Mouse (Mus musculus): ENCODE measurements at regions not wholly inside any gene's neighbourhood (a gene's known extent, or its start where the extent isn't known, plus 50 kb on each side); places are given as distances from the start of the nearest gene placed in this dataset.

- no peak overlapping the region for H3K4me2 ChIP-seq (ENCODE audit: low read depth, low read length)
- no peak for ATAC-seq
- no peak overlapping the region for H3K4me3 ChIP-seq (ENCODE audit: low read depth, low read length)
- no peaks in the 10 kb centered on the region for H3K36me3 ChIP-seq (replicated peaks; ENCODE audit: insufficient read depth, low read length)
- 69% methylated on average over 1 of the region's 1 CpGs for WGBS (ENCODE audit: insufficient replicate concordance)
- H3K27ac ChIP-seq (ENCODE audit: low read depth) = no peak overlapping the region
- H3K27me3 ChIP-seq (ENCODE audit: insufficient read depth, low read length) = no peaks in the 10 kb centered on the region
- TF ChIP-seq CTCF (IDR thresholded peaks at IDR 0.05; ENCODE audit: low read depth) = peak; percentile 44
- no peak for TF ChIP-seq EP300 (IDR thresholded peaks at IDR 0.05; ENCODE audit: low read depth)
- DNase-seq = no peak
- no peaks in the 10 kb centered on the region for H3K9me3 ChIP-seq (ENCODE audit: low read length)
- no peak overlapping the region for H3K9ac ChIP-seq (replicated peaks)
- H3K4me1 ChIP-seq (ENCODE audit: insufficient read depth) = no peaks in the 10 kb centered on the region
Observed at GRCm38 (mm10) chr15:13859193-13859592, 685.7 kb upstream of the Cdh6 start.

DNA sequence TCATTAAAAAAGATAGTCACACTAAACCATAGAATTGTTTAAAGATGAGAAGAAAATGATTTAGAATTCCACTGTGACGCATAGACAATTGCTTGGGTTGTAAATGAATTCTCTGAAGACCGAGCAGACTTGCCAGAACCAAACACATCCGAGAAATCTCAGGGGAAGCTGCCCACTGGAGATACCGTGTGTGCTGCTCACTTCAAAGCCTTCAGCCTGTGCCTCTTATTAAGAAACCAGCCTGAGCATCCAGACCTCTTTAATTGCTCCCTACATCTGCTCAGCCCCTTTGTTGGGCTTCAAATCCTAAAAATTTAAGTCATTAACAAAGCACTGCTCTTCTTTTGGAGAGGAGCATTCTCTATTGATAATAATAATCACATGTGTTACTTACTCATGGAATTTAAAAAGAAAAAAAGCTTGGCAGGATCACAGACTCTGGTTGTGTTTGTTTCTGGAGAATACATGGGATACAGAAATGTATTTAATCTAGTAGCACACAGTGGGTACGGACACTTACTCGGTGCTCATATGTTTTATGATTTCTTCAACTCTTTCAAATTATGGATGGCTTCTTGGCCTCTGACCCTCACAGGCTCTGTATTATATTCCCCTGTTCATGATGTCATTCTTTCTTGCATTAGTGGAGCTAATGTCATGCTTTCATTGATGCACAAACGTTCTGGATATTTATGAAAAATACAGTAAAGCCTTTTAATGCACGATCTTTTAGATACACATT is 680.8 kb upstream of the Cdh6 start:
- H3K4me3 ChIP-seq (ENCODE audit: low read depth, low read length) = no peak overlapping the region
- H3K36me3 ChIP-seq (replicated peaks; ENCODE audit: insufficient read depth, low read length) = no peaks in the 10 kb centered on the region
- DNase-seq (no peak), ATAC-seq (no peak)
- H3K9me3 ChIP-seq (ENCODE audit: low read length) = no peaks in the 10 kb centered on the region
- H3K9ac ChIP-seq (replicated peaks) = no peak overlapping the region
- H3K27me3 ChIP-seq (ENCODE audit: insufficient read depth, low read length) = no peaks in the 10 kb centered on the region
- H3K4me2 ChIP-seq (ENCODE audit: low read depth, low read length) = no peak overlapping the region
- 71% methylated on average over 8 of the region's 8 CpGs for WGBS (ENCODE audit: insufficient replicate concordance)
- H3K27ac ChIP-seq (ENCODE audit: low read depth) = no peak overlapping the region
- TF ChIP-seq EP300 (IDR thresholded peaks at IDR 0.05; ENCODE audit: low read depth) = no peak
- TF ChIP-seq CTCF (IDR thresholded peaks at IDR 0.05; ENCODE audit: low read depth) = no peak
- H3K4me1 ChIP-seq (ENCODE audit: insufficient read depth) = no peaks in the 10 kb centered on the region
